Comparison of ENCODE assay signal across 8 mouse cellular contexts in genomic region chr7:81162345-81162744, GRCm38 (mm10). TPM values are rescaled to one million over a fixed set of nuclear protein-coding genes. Genes with fewer than 3 reads are reported as not detected.
DNase-seq lines count a peak whose midpoint lies in the region; ATAC-seq and TF ChIP-seq lines count a peak whose summit lies in the region.

No protein-coding gene starts in this region.

- no peaks in the 10 kb centered on the region for H3K4me1 ChIP-seq in heart, adult 2 months (ENCODE audit: control insufficient read depth, insufficient read depth, low read length)
- no peaks in the 10 kb centered on the region for H3K4me1 ChIP-seq in lung, embryonic 16.5 days (replicated peaks; ENCODE audit: control insufficient read depth, insufficient read depth, low read length)

- WGBS in heart, adult 2 months = 32% methylated on average over 4 of the region's 4 CpGs
- 23% methylated on average over 4 of the region's 4 CpGs for WGBS in lung, embryonic 16.5 days

- peak; percentile 74 for TF ChIP-seq CTCF in C2C12 (IDR thresholded peaks at IDR 0.05; ENCODE audit: control insufficient read depth, insufficient read depth, insufficient read length)
- peak; percentile 83 for TF ChIP-seq CTCF in heart, adult 2 months (IDR thresholded peaks at IDR 0.05)

- H3K79me2 ChIP-seq in C2C12 (ENCODE audit: control insufficient read depth, insufficient read depth) = no peaks in the 10 kb centered on the region
- H3K79me2 ChIP-seq in heart, adult 2 months (replicated peaks; ENCODE audit: control insufficient read depth, insufficient read depth, low read length) = no peaks in the 10 kb centered on the region

- no peaks in the 10 kb centered on the region for H3K79me3 ChIP-seq in C2C12 (ENCODE audit: low read depth)

- H3K9me3 ChIP-seq in lung, embryonic 16.5 days (ENCODE audit: control insufficient read depth, low read length) = no peaks in the 10 kb centered on the region

- no peaks in the 10 kb centered on the region for H3K36me3 ChIP-seq in C2C12 (ENCODE audit: control insufficient read depth, insufficient read depth)
- H3K36me3 ChIP-seq in heart, adult 2 months (ENCODE audit: control insufficient read depth, insufficient read depth, low read length) = no peaks in the 10 kb centered on the region
- H3K36me3 ChIP-seq in lung, embryonic 16.5 days (ENCODE audit: control insufficient read depth, insufficient read depth, low read length) = no peaks in the 10 kb centered on the region

- peak; percentile 56 for ATAC-seq in activated CD4-positive, CD25-positive, alpha-beta regulatory T cell, adult 4 months
- peak; percentile 64; the same call in 1 of the 2 replicates for ATAC-seq in lung, embryonic 16.5 days (ENCODE audit: low read depth)

- TF ChIP-seq POLR2A in heart, adult 2 months (IDR thresholded peaks at IDR 0.05; ENCODE audit: insufficient read depth, low read depth, low read length) = no peak

- no peak overlapping the region for H3K9ac ChIP-seq in heart, adult 2 months (ENCODE audit: low read depth, low read length)
- H3K9ac ChIP-seq in lung, embryonic 16.5 days (ENCODE audit: low read length) = no peak overlapping the region; the same call in 1 of the 2 replicates

- peak; percentile 68 to 81 for DNase-seq in cerebellum, postnatal 4 days (ENCODE audit: low spot score in 2 of 2)
- peak; percentile 69 to 83 for DNase-seq in heart, adult 2 months
- DNase-seq in layer of hippocampus, adult 11-12 months (ENCODE audit: low spot score) = peak; percentile 77
- DNase-seq in ovary, postnatal 36 days (ENCODE audit: low spot score) = peak; percentile 74
- peak; percentile 77 for DNase-seq in thymus, postnatal 14 days

- H3K27ac ChIP-seq in heart, adult 2 months = no peak overlapping the region
- no peak overlapping the region for H3K27ac ChIP-seq in lung, embryonic 16.5 days (ENCODE audit: low read length)

- no peak for TF ChIP-seq EP300 in heart, adult 2 months (IDR thresholded peaks at IDR 0.05; ENCODE audit: insufficient read depth, low read depth, low read length)

- H3ac ChIP-seq in C2C12 (ENCODE audit: control insufficient read depth, insufficient read length, low read depth) = no peak overlapping the region

- no peak overlapping the region for H3K4me3 ChIP-seq in C2C12 (ENCODE audit: insufficient read depth, poor library complexity, severe bottlenecking)
- H3K4me3 ChIP-seq in heart, adult 2 months = no peak overlapping the region
- no peak overlapping the region for H3K4me3 ChIP-seq in lung, embryonic 16.5 days (ENCODE audit: low read length)

- intact Hi-C loops in heart, adult 2 months (cut with DNase I) = loop anchor here (1.0 to 10.0 kb wide), 3 partner anchors 142 to 412 kb away; partner anchors contain the start of gene Whamm

- H3K27me3 ChIP-seq in C2C12 (ENCODE audit: control insufficient read depth, insufficient read depth, insufficient read length) = peaks cover 8% of the 10 kb centered on the region
- H3K27me3 ChIP-seq in heart, adult 2 months (ENCODE audit: control insufficient read depth, insufficient read depth, low read length) = no peaks in the 10 kb centered on the region
- H3K27me3 ChIP-seq in lung, embryonic 16.5 days (ENCODE audit: control insufficient read depth, insufficient read depth, low read depth, low read length) = no peaks in the 10 kb centered on the region

- H3K4me2 ChIP-seq in lung, embryonic 16.5 days (ENCODE audit: low read depth, low read length) = no peak overlapping the region

TF ChIP-seq in C2C12, 6 proteins besides CTCF, POLR2A, EP300 and RAD21:
- TF ChIP-seq USF1 (IDR thresholded peaks at IDR 0.05; ENCODE audit: low read depth) = no peak
- no peak for TF ChIP-seq MYOG (IDR thresholded peaks at IDR 0.05; ENCODE audit: control insufficient read depth, extremely low read depth, insufficient read length)
- no peak for TF ChIP-seq CEBPB (IDR thresholded peaks at IDR 0.05; ENCODE audit: low read depth)
- TF ChIP-seq FOSL1 (IDR thresholded peaks at IDR 0.05; ENCODE audit: insufficient read depth, low read length, poor library complexity, severe bottlenecking) = no peak
- TF ChIP-seq MYOD1 (IDR thresholded peaks at IDR 0.05; ENCODE audit: control insufficient read depth, insufficient read length, low read depth) = no peak
- TF ChIP-seq MAX (IDR thresholded peaks at IDR 0.05) = no peak

RNA-seq across cellular contexts. Expression of gene Slc28a1, which starts 47.7 kb away (rescaled TPM):
- polyA plus RNA-seq in C2C12 (2012; fragmentation: generic; extraction: Trizol) = 0.01 TPM
- polyA plus RNA-seq in activated CD4-positive, CD25-positive, alpha-beta regulatory T cell, adult 4 months (2017; shearing (Covaris generic)) = not detected
- total RNA-seq in heart, adult 2 months (2021) = under 1 TPM; 0.18 to 0.20 TPM
- 0.08 and 0.20 TPM in 2 replicates for polyA plus RNA-seq in heart, adult 2 months (2012; rRNA removed)
- polyA plus RNA-seq in lung, embryonic 16.5 days (2015; fragmentation: Nextera tagmentation; extraction: Ambion mirVana) = 0.06 TPM in 1 of 2 replicates, not detected in the other

RNA-seq across cellular contexts. Expression of gene Pde8a, which starts 51.1 kb away (rescaled TPM):
- 2.1 TPM for polyA plus RNA-seq in C2C12 (2012; fragmentation: generic; extraction: Trizol)
- 1 to 10 TPM; 1.1 to 2.3 TPM for polyA plus RNA-seq in activated CD4-positive, CD25-positive, alpha-beta regulatory T cell, adult 4 months (2017; shearing (Covaris generic))
- 10 to 100 TPM; 12.2 to 13.0 TPM for total RNA-seq in heart, adult 2 months (2021)
- polyA plus RNA-seq in heart, adult 2 months (2012; rRNA removed) = 7.8 and 13.6 TPM in 2 replicates
- polyA plus RNA-seq in lung, embryonic 16.5 days (2015; fragmentation: Nextera tagmentation; extraction: Ambion mirVana) = 2.6 and 2.9 TPM in 2 replicates
